Mouse (Mus musculus) CH12.LX (cell line): ENCODE measurements around the gene Gpr143.

Experiments used
- CHD1 ChIP-seq: IDR thresholded peaks from 2 replicates; pipeline ENCODE4 v1.6.1; 2012; ENCODE audit warnings: low read depth, low read length, improper control_type of control experiment, inconsistent platforms
- CTCF ChIP-seq, 2 experiments: IDR thresholded peaks in 1 of 2; conservative IDR thresholded peaks in 1 of 2; 2 replicates each; pipeline ENCODE4 v1.5.1; 2011 to 2012; ENCODE audit warnings: low read depth in 2 of 2, low read length in 2 of 2, improper control_type of control experiment in 1 of 2, inconsistent platforms in 1 of 2, mild to moderate bottlenecking in 1 of 2, moderate library complexity in 1 of 2
- E2F4 ChIP-seq: IDR thresholded peaks from 2 replicates; pipeline ENCODE4 v1.6.1; 2011; ENCODE audit warnings: low read depth, low read length, improper control_type of control experiment; ENCODE audit not compliant: insufficient replicate concordance
- MXI1 ChIP-seq: IDR thresholded peaks from 2 replicates; pipeline ENCODE4 v1.6.1; 2011; ENCODE audit warnings: mild to moderate bottlenecking, low read depth, low read length, improper control_type of control experiment
- POLR2A ChIP-seq: IDR thresholded peaks from 2 replicates; pipeline ENCODE4 v1.6.1; 2011; ENCODE audit warnings: low read depth, mild to moderate bottlenecking, improper control_type of control experiment, low read length

GRCm38 (mm10) chrX:152764171-152764570 is 17.6 kb upstream of the Gpr143 start:
- TF ChIP-seq CTCF (conservative IDR thresholded peaks at IDR 0.05 in 1 of 2, IDR thresholded peaks at IDR 0.05 in 1 of 2; ENCODE audit: low read depth in 2 of 2, low read length in 2 of 2): no peak
- TF ChIP-seq POLR2A: no peak
- no peak for TF ChIP-seq CHD1
- TF ChIP-seq E2F4: no peak
- TF ChIP-seq MXI1: no peak
